Mouse (Mus musculus) heart, embryonic 11.5 days (tissue): ENCODE data around the gene Ogg1. TPM values are rescaled to one million over a fixed set of nuclear protein-coding genes. Genes with fewer than 3 reads are reported as not detected.

ENCODE experiments used
- ATAC-seq: fragments of 200-750 bp; cut with Nextera tagmentation; replicated peaks from 2 replicates; pipeline ENCODE4 v1.8.0; 2017; ENCODE audit warnings: moderate library complexity; ENCODE audit not compliant: insufficient number of reproducible peaks, low FRiP score, low TSS enrichment
- H3K27ac ChIP-seq: fragments of 300-500 bp; sonication (generic); 2 replicates; pipeline ENCODE4 v1.5.1; 2014; ENCODE audit warnings: mild to moderate bottlenecking, low read depth, low read length
- H3K27me3 ChIP-seq: fragments of 300-500 bp; sonication (generic); 2 replicates; pipeline ENCODE4 v1.6.1; 2014; ENCODE audit warnings: mild to moderate bottlenecking, low read length, mixed read lengths; ENCODE audit not compliant: control insufficient read depth, insufficient read depth
- H3K36me3 ChIP-seq: fragments of 300-500 bp; sonication (generic); 2 replicates; pipeline ENCODE4 v1.6.1; 2014; ENCODE audit warnings: mild to moderate bottlenecking, low read length, moderate library complexity, mixed read lengths; ENCODE audit not compliant: control insufficient read depth, insufficient read depth
- H3K4me1 ChIP-seq: fragments of 300-500 bp; sonication (generic); 2 replicates; pipeline ENCODE4 v1.6.1; 2014; ENCODE audit warnings: low read length; ENCODE audit not compliant: control insufficient read depth, insufficient read depth
- H3K4me2 ChIP-seq: fragments of 300-500 bp; sonication (generic); 2 replicates; pipeline ENCODE4 v1.6.1; 2014; ENCODE audit warnings: mild to moderate bottlenecking, moderate library complexity
- H3K4me3 ChIP-seq: fragments of 300-500 bp; sonication (generic); 2 replicates; pipeline ENCODE4 v1.5.1; 2014; ENCODE audit warnings: low read depth, low read length
- H3K9ac ChIP-seq: fragments of 300-500 bp; sonication (generic); 2 replicates; pipeline ENCODE4 v1.6.1; 2014; ENCODE audit warnings: mild to moderate bottlenecking, low read depth, low read length, moderate library complexity
- H3K9me3 ChIP-seq: fragments of 300-500 bp; sonication (generic); replicated peaks from 2 replicates; pipeline ENCODE4 v1.6.1; 2016; ENCODE audit warnings: low read length; ENCODE audit not compliant: control insufficient read depth
- WGBS: fragments of 180-500 bp; shearing (Covaris S2); extraction: QIAGEN DNeasy Blood & Tissue Kit; methylation state at CpG from one replicate; pipeline ENCODE4 v1.1.7; 2014; ENCODE audit not compliant: insufficient replicate concordance; 5-methylcytosine and 5-hydroxymethylcytosine counted together
- polyA plus RNA-seq: library from polyadenylated mRNA; unstranded; fragments of >200 nt; fragmentation: Nextera tagmentation; extraction: Ambion mirVana; gene quantifications from 2 replicates; pipeline ENCODE4 v1.2.1, GENCODE M21; 2014

Gene Ogg1
- polyA plus RNA-seq, 1 experiment from 2014 or later, result 10.6 TPM

- H3K4me3 ChIP-seq, result no peak overlapping the region
- no peak overlapping the region for H3K9ac ChIP-seq
- no peaks in the 10 kb centered on the region for H3K27me3 ChIP-seq
- no peak overlapping the region for H3K27ac ChIP-seq
- 89% methylated on average over 7 of the region's 7 CpGs for WGBS
- H3K4me1 ChIP-seq, result no peaks in the 10 kb centered on the region
- H3K4me2 ChIP-seq, result no peak overlapping the region
- no peaks in the 10 kb centered on the region for H3K9me3 ChIP-seq
- no peak for ATAC-seq
- H3K36me3 ChIP-seq, result peaks cover 18% of the 10 kb centered on the region
Observed at GRCm38 (mm10) chr6:113368124-113368523, 41.4 kb downstream of the Ogg1 start.

GRCm38 (mm10) chr6:113368577-113368976 lies 41.8 kb downstream of the Ogg1 start:
- Histone ChIP-seq H3K27me3 (no peaks in the 10 kb centered on the region), H3K9ac (no peak overlapping the region), H3K4me3 (no peak overlapping the region), H3K27ac (no peak overlapping the region), H3K9me3 (no peaks in the 10 kb centered on the region), H3K36me3 (peaks cover 18% of the 10 kb centered on the region), H3K4me1 (no peaks in the 10 kb centered on the region), H3K4me2 (no peak overlapping the region)
- 84% methylated on average over 5 of the region's 5 CpGs for WGBS
- ATAC-seq, result no peak

GRCm38 (mm10) chr6:113370194-113370929 lies 43.6 kb downstream of the Ogg1 start:
- WGBS, result 87% methylated on average over 20 of the region's 20 CpGs
- Histone ChIP-seq H3K4me3 (no peak overlapping the region), H3K4me1 (no peaks in the 10 kb centered on the region), H3K9ac (no peak overlapping the region), H3K36me3 (peaks cover 18% of the 10 kb centered on the region), H3K4me2 (no peak overlapping the region), H3K27ac (no peak overlapping the region), H3K9me3 (no peaks in the 10 kb centered on the region), H3K27me3 (no peaks in the 10 kb centered on the region)
- no peak for ATAC-seq

GRCm38 (mm10) chr6:113373491-113373890 lies 46.7 kb downstream of the Ogg1 start:
- no peaks in the 10 kb centered on the region for H3K9me3 ChIP-seq
- 0 out of 2 replicates have a peak, but pooled peaks cover 3% of the 10 kb centered on the region for H3K4me1 ChIP-seq
- no peak overlapping the region for H3K9ac ChIP-seq
- WGBS, result 79% methylated on average over 4 of the region's 4 CpGs
- no peaks in the 10 kb centered on the region for H3K27me3 ChIP-seq
- H3K36me3 ChIP-seq, result peaks cover 18% of the 10 kb centered on the region
- no peak overlapping the region for H3K27ac ChIP-seq
- no peak for ATAC-seq
- H3K4me2 ChIP-seq, result no peak overlapping the region
- no peak overlapping the region for H3K4me3 ChIP-seq

GRCm38 (mm10) chr6:113377172-113377495 lies 50.4 kb downstream of the Ogg1 start:
- Histone ChIP-seq H3K4me1 (peaks cover 12% of the 10 kb centered on the region), H3K9me3 (no peaks in the 10 kb centered on the region), H3K27ac (peak overlapping the region; percentile 95), H3K4me2 (peak overlapping the region; percentile 97), H3K36me3 (peaks cover 12% of the 10 kb centered on the region), H3K27me3 (no peaks in the 10 kb centered on the region), H3K9ac (peak overlapping the region; percentile 96), H3K4me3 (peak overlapping the region; percentile 99)
- 9% methylated on average over 7 of the region's 7 CpGs for WGBS
- no peak for ATAC-seq

- Histone ChIP-seq H3K4me1 (peaks cover 12% of the 10 kb centered on the region), H3K27me3 (no peaks in the 10 kb centered on the region), H3K36me3 (peaks cover 15% of the 10 kb centered on the region), H3K9me3 (no peaks in the 10 kb centered on the region), H3K27ac (peak within 1 kb of the TSS; percentile 95), H3K9ac (peak within 1 kb of the TSS; percentile 96), H3K4me2 (peak within 1 kb of the TSS; percentile 97), H3K4me3 (peak within 1 kb of the TSS; percentile 99)
- WGBS, result under 1% methylated on average over 61 of the region's 61 CpGs
- peak; percentile 92 for ATAC-seq
Observed at GRCm38 (mm10) chr6:113377496-113378385, 51.0 kb downstream of the Ogg1 start, which contains the start of the genes Tada3 and Arpc4. Tada3 (minus strand) TSS chr6:113377883. Arpc4 (plus strand) TSS chr6:113378115.

GRCm38 (mm10) chr6:113379246-113379645 lies 52.5 kb downstream of the Ogg1 start:
- H3K9ac ChIP-seq, result peak overlapping the region; percentile 96; the same call in 1 of the 2 replicates
- WGBS, result 75% methylated on average over 6 of the region's 6 CpGs
- no peak for ATAC-seq
- H3K9me3 ChIP-seq, result no peaks in the 10 kb centered on the region
- peaks cover 25% of the 10 kb centered on the region for H3K36me3 ChIP-seq
- H3K27ac ChIP-seq, result no peak overlapping the region
- peak overlapping the region; percentile 97 for H3K4me2 ChIP-seq
- H3K27me3 ChIP-seq, result no peaks in the 10 kb centered on the region
- H3K4me3 ChIP-seq, result peak overlapping the region; percentile 99
- H3K4me1 ChIP-seq, result peaks cover 12% of the 10 kb centered on the region

DNA sequence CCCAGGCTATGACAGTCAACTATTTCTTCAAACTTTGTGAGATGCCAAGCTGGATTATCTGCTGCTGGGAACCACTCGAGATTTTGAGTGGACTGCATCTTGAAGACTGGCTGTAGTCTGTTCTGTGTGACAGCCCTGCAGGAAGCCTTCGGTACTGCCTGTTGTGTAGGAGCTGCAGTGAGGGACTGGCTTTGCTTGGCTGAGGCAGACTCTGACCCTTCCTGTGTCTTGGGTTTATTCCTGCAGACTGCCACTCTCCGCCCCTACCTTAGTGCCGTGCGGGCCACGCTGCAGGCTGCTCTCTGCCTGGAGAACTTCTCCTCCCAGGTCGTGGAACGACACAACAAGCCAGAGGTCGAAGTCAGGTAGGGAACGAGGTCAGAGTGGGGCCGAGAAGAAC lies 53.7 kb downstream of the Ogg1 start:
- ATAC-seq, result no peak
- H3K36me3 ChIP-seq, result peaks cover 34% of the 10 kb centered on the region
- H3K4me2 ChIP-seq, result no peak overlapping the region
- peaks cover 12% of the 10 kb centered on the region for H3K4me1 ChIP-seq
- H3K27ac ChIP-seq, result no peak overlapping the region
- 84% methylated on average over 11 of the region's 11 CpGs for whole genome bisulfite sequencing
- no peaks in the 10 kb centered on the region for H3K9me3 ChIP-seq
- no peak overlapping the region for H3K4me3 ChIP-seq
- no peak overlapping the region for H3K9ac ChIP-seq
- no peaks in the 10 kb centered on the region for H3K27me3 ChIP-seq
